Mouse (Mus musculus) midbrain, postnatal 0 days (tissue): ENCODE results near the gene Bbip1. TPM values are rescaled to one million over a fixed set of nuclear protein-coding genes. Genes with fewer than 3 reads are reported as not detected.
"Not testable (repeated sequence)": the region's sequence is repeated elsewhere in the genome, so short reads cannot be mapped to it uniquely, and the experiment has no call there.

ENCODE experiments used
- ATAC-seq: fragments of 200-750 bp; cut with Nextera tagmentation; 2 replicates; pipeline ENCODE4 v1.8.0; 2017; ENCODE audit warnings: moderate number of reproducible peaks, mild to moderate bottlenecking, moderate TSS enrichment, moderate library complexity; ENCODE audit not compliant: low FRiP score
- DNase-seq: peaks from one replicate; pipeline ENCODE4 v3.0.0-alpha.2; 2015; ENCODE audit warnings: low spot score
- H3K27ac ChIP-seq: fragments of 300-500 bp; sonication (generic); 2 replicates; pipeline ENCODE4 v1.5.1; 2014; ENCODE audit warnings: low read depth, mild to moderate bottlenecking, low read length, mixed read lengths
- H3K27me3 ChIP-seq: fragments of 300-500 bp; sonication (generic); 2 replicates; pipeline ENCODE4 v1.6.1; 2014; ENCODE audit warnings: low read length, control low read depth, mixed read lengths; ENCODE audit not compliant: insufficient read depth
- H3K36me3 ChIP-seq: fragments of 300-500 bp; sonication (generic); 2 replicates; pipeline ENCODE4 v1.6.1; 2014; ENCODE audit warnings: low read length, control low read depth, mixed read lengths; ENCODE audit not compliant: insufficient read depth
- H3K4me1 ChIP-seq: fragments of 300-500 bp; sonication (generic); 2 replicates; pipeline ENCODE4 v1.6.1; 2014; ENCODE audit warnings: mild to moderate bottlenecking, control low read depth, antibody characterized with exemption, low read length, mixed read lengths; ENCODE audit not compliant: insufficient read depth
- H3K4me2 ChIP-seq: fragments of 300-500 bp; sonication (generic); 2 replicates; pipeline ENCODE4 v1.6.1; 2014; ENCODE audit warnings: low read depth, mild to moderate bottlenecking, low read length, mixed read lengths; ENCODE audit not compliant: poor library complexity, severe bottlenecking
- H3K4me3 ChIP-seq: fragments of 300-500 bp; sonication (generic); 2 replicates; pipeline ENCODE4 v1.5.1; 2014; ENCODE audit warnings: low read depth, mild to moderate bottlenecking, low read length, moderate library complexity
- H3K9ac ChIP-seq: fragments of 300-500 bp; sonication (generic); replicated peaks from 2 replicates; pipeline ENCODE4 v1.6.1; 2014; ENCODE audit warnings: mild to moderate bottlenecking, low read length, moderate library complexity, mixed read lengths; ENCODE audit not compliant: poor library complexity, severe bottlenecking
- H3K9me3 ChIP-seq: fragments of 300-500 bp; sonication (generic); 2 replicates; pipeline ENCODE4 v1.6.1; 2016; ENCODE audit warnings: low read length, control low read depth
- CTCF ChIP-seq: IDR thresholded peaks from 2 replicates; pipeline ENCODE4 v1.5.1; 2016; ENCODE audit warnings: antibody characterized with exemption, mild to moderate bottlenecking
- WGBS: fragments of 180-500 bp; shearing (Covaris S2); extraction: QIAGEN DNeasy Blood & Tissue Kit; methylation state at CpG from one replicate; pipeline ENCODE4 v1.1.7; 2014; 5-methylcytosine and 5-hydroxymethylcytosine counted together
- polyA plus RNA-seq: library from polyadenylated mRNA; unstranded; fragments of >200 nt; fragmentation: Nextera tagmentation; extraction: Ambion mirVana; gene quantifications from 2 replicates; pipeline ENCODE4 v1.2.1, GENCODE M21; 2015
- total RNA-seq: library from RNA; depleted of rRNA; stranded (reverse); fragments of >200 nt; gene quantifications from 2 replicates; pipeline ENCODE4 v1.2.3, GENCODE M21; 2014

The Bbip1 gene
- total and polyA plus RNA-seq, 2 experiments from 2014 or later: 74.2 to 154 TPM

GRCm38 (mm10) chr19:53973656-53974055 lies 29.2 kb upstream of the Bbip1 start:
- no peak for ATAC-seq
- no peak for DNase-seq
- H3K9ac ChIP-seq: no peak overlapping the region
- no peaks in the 10 kb centered on the region for H3K9me3 ChIP-seq
- H3K4me3 ChIP-seq: no peak overlapping the region
- H3K27ac ChIP-seq: no peak overlapping the region
- no peaks in the 10 kb centered on the region for H3K36me3 ChIP-seq
- H3K27me3 ChIP-seq: no peaks in the 10 kb centered on the region
- WGBS: 83% methylated on average over 1 of the region's 1 CpGs
- H3K4me1 ChIP-seq: no peaks in the 10 kb centered on the region
- no peak overlapping the region for H3K4me2 ChIP-seq
- TF ChIP-seq CTCF: no peak

GRCm38 (mm10) chr19:53971938-53972337 lies 27.5 kb upstream of the Bbip1 start:
- ATAC-seq (no peak), DNase-seq (no peak)
- no peak overlapping the region for H3K4me3 ChIP-seq
- TF ChIP-seq CTCF: no peak
- 86% methylated on average over 7 of the region's 7 CpGs for WGBS
- no peak overlapping the region for H3K9ac ChIP-seq
- no peaks in the 10 kb centered on the region for H3K36me3 ChIP-seq
- H3K27me3 ChIP-seq: no peaks in the 10 kb centered on the region
- no peaks in the 10 kb centered on the region for H3K4me1 ChIP-seq
- no peaks in the 10 kb centered on the region for H3K9me3 ChIP-seq
- no peak overlapping the region for H3K4me2 ChIP-seq
- no peak overlapping the region for H3K27ac ChIP-seq

- Histone ChIP-seq H3K4me2 (no peak overlapping the region), H3K4me1 (no peaks in the 10 kb centered on the region), H3K9me3 (no peaks in the 10 kb centered on the region), H3K4me3 (no peak overlapping the region), H3K27ac (no peak overlapping the region), H3K9ac (no peak overlapping the region), H3K27me3 (no peaks in the 10 kb centered on the region), H3K36me3 (no peaks in the 10 kb centered on the region)
- 90% methylated on average over 3 of the region's 3 CpGs for WGBS
- DNase-seq: no peak
- no peak for TF ChIP-seq CTCF
- no peak for ATAC-seq
These were observed 24.8 kb upstream of the Bbip1 start for GRCm38 (mm10) chr19:53969226-53969625.

GRCm38 (mm10) chr19:53964910-53965633 lies 20.6 kb upstream of the Bbip1 start:
- TF ChIP-seq CTCF: no peak
- no peaks in the 10 kb centered on the region for H3K36me3 ChIP-seq
- H3K27me3 ChIP-seq: no peaks in the 10 kb centered on the region
- no peak overlapping the region for H3K4me3 ChIP-seq
- DNase-seq (no peak), ATAC-seq (no peak)
- no peaks in the 10 kb centered on the region for H3K9me3 ChIP-seq
- no peak overlapping the region for H3K27ac ChIP-seq
- no peak overlapping the region for H3K9ac ChIP-seq
- 89% methylated on average over 10 of the region's 10 CpGs for WGBS
- no peaks in the 10 kb centered on the region for H3K4me1 ChIP-seq
- H3K4me2 ChIP-seq: no peak overlapping the region

GRCm38 (mm10) chr19:53964347-53964746 lies 19.9 kb upstream of the Bbip1 start:
- not testable (repeated sequence) for H3K36me3 ChIP-seq, H3K9ac ChIP-seq, H3K27me3 ChIP-seq, ATAC-seq, H3K4me2 ChIP-seq, H3K27ac ChIP-seq, DNase-seq, H3K4me3 ChIP-seq, H3K4me1 ChIP-seq, H3K9me3 ChIP-seq
- WGBS: 96% methylated on average over 3 of the region's 3 CpGs

- 90% methylated on average over 4 of the region's 4 CpGs for WGBS
- ATAC-seq (no peak), DNase-seq (no peak)
- Histone ChIP-seq H3K9me3 (no peaks in the 10 kb centered on the region), H3K27ac (no peak overlapping the region), H3K36me3 (no peaks in the 10 kb centered on the region), H3K4me2 (no peak overlapping the region), H3K9ac (no peak overlapping the region), H3K27me3 (no peaks in the 10 kb centered on the region), H3K4me1 (no peaks in the 10 kb centered on the region), H3K4me3 (no peak overlapping the region)
- TF ChIP-seq CTCF: no peak
These were observed 18.1 kb upstream of the Bbip1 start for GRCm38 (mm10) chr19:53962511-53962910.
